Mouse (Mus musculus) limb, embryonic 10.5 days (tissue): ENCODE results near the gene Pnkd. TPM values are rescaled to one million over a fixed set of nuclear protein-coding genes. Genes with fewer than 3 reads are reported as not detected.
A peak's percentile ranks its signal among the peaks of the same experiment; 100 is the strongest.

Experiments used
- DNase-seq: peaks from one replicate; pipeline ENCODE4 v3.0.0-alpha.2; 2017; ENCODE audit warnings: low spot score
- H3K27ac ChIP-seq: fragments of 300-500 bp; sonication (generic); 2 replicates; pipeline ENCODE4 v1.5.1; 2016; ENCODE audit warnings: mild to moderate bottlenecking
- H3K27me3 ChIP-seq: fragments of 300-500 bp; sonication (generic); 2 replicates; pipeline ENCODE4 v1.6.1; 2016; ENCODE audit warnings: low read depth, mild to moderate bottlenecking; ENCODE audit not compliant: poor library complexity, severe bottlenecking
- H3K36me3 ChIP-seq: fragments of 300-500 bp; sonication (generic); 2 replicates; pipeline ENCODE4 v1.6.1; 2016; ENCODE audit warnings: mild to moderate bottlenecking, moderate library complexity
- H3K4me1 ChIP-seq: fragments of 300-500 bp; sonication (generic); 2 replicates; pipeline ENCODE4 v1.6.1; 2016
- H3K4me3 ChIP-seq: fragments of 300-500 bp; sonication (generic); 2 replicates; pipeline ENCODE4 v1.5.1; 2016; ENCODE audit warnings: mild to moderate bottlenecking, moderate library complexity
- H3K9me3 ChIP-seq: fragments of 300-500 bp; sonication (generic); replicated peaks from 2 replicates; pipeline ENCODE4 v1.6.1; 2016; ENCODE audit warnings: mild to moderate bottlenecking
- WGBS: fragments of 180-500 bp; shearing (Covaris S2); methylation state at CpG from one replicate; pipeline ENCODE4 v1.1.7; 2016; 5-methylcytosine and 5-hydroxymethylcytosine counted together
- polyA plus RNA-seq: library from polyadenylated mRNA; unstranded; fragments of >200 nt; fragmentation: Nextera tagmentation; extraction: Ambion mirVana; gene quantifications from 2 replicates; pipeline ENCODE4 v1.2.1, GENCODE M21; 2016

Gene Pnkd
- polyA plus RNA-seq, 1 experiment from 2014 or later, result 113 TPM

DNA sequence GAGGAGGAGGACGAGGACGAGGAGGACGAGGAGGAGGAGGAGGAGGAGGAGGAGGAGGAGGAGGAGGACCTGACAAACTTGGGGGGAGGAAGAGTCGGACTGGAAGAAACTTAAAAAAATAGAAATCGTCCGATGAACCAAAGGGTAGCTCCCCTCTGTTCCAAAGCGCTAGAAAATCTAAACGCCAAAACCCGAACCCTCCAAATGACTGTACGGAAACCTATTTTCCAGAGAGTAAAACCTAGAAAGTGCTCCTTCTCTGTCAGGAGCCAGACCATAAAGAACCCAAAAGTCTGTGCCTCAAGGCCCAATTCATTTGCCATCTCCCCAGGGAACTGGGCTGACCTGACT, 101.6 kb downstream of the Pnkd start:
- peak overlapping the region; percentile 59 for H3K4me3 ChIP-seq
- peak overlapping the region; percentile 94 for H3K27ac ChIP-seq
- H3K9me3 ChIP-seq, result no peaks in the 10 kb centered on the region
- H3K4me1 ChIP-seq, result peaks cover 34% of the 10 kb centered on the region
- H3K36me3 ChIP-seq, result no peaks in the 10 kb centered on the region
- H3K27me3 ChIP-seq, result no peaks in the 10 kb centered on the region
- peak; percentile 38 for DNase-seq
- WGBS, result 68% methylated on average over 7 of the region's 10 CpGs

DNA sequence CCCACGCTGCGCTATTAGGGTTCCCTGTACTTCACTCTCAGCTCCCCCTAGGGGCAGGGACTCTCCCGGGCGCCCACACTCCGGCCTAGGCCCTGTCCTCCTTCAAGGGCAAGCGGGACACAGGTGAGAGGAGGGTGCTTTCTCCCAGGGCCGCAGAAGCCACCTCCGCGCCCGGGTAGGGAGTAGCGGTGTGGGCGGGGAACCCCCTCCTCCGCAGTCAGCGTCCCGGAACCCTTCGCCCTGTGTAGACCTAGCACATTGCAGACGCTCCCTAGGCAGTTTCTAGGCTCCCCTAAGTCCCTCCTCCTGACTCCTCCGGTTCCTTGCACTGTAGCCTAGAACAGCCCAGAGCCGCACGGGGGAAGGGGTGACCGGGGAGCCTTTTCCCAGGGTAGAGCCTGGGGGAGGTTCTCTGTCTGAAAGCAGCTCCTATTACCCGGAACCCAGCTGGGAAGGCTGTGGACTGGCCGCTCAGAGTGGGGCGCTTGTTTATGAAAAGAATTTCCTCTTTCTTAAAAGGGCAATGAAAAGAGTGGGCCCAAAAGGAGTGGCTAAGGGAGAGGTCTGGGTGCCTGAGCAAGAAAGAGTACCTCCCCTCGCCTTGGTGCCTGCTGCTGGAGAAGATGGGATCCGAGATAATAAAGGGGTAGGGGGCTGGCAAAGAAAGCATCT, 102.1 kb downstream of the Pnkd start:
- peak overlapping the region; percentile 94 for H3K27ac ChIP-seq
- under 1% methylated on average over 26 of the region's 26 CpGs for WGBS

DNA sequence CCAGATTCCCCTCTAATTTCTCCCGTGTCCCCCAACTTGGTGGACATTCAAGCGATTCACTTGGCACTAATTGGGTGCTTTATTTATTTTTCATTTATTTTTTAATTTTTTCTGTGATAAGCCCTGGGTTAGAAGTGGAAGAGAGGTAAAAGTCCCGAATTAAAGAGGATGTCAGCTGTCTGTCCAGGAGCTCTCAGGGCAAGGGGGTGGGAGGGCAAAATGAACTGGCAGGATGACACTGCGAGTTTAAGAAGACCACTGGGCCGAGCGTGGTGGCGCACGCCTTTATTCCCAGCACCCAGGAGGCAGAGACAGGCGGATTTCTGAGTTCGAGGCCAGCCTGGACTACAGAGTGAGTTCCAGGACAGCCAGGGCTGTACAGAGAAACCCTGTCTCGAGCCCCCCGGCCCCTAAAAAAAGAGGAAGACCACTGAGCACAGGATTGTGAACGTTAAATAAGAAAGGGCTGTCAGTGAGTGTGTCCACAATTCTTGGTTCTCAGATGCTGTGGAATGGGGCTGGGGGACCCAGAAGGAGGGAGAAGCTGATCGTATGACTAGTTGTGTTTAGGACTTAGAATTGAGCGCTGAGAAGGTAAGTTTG, 102.8 kb downstream of the Pnkd start:
- WGBS, result 64% methylated on average over 15 of the region's 15 CpGs
- no peaks in the 10 kb centered on the region for H3K36me3 ChIP-seq
- peak overlapping the region; percentile 59 for H3K4me3 ChIP-seq
- DNase-seq, result peak; percentile 35
- no peaks in the 10 kb centered on the region for H3K27me3 ChIP-seq
- peaks cover 42% of the 10 kb centered on the region for H3K4me1 ChIP-seq
- H3K9me3 ChIP-seq, result no peaks in the 10 kb centered on the region
- peak overlapping the region; percentile 94 for H3K27ac ChIP-seq

More for the DNA sequence above, 102.1 kb downstream of the Pnkd start:
- no peaks in the 10 kb centered on the region for H3K9me3 ChIP-seq
- H3K36me3 ChIP-seq, result no peaks in the 10 kb centered on the region
- no peaks in the 10 kb centered on the region for H3K27me3 ChIP-seq
- H3K4me3 ChIP-seq, result peak overlapping the region; percentile 59
- peak; percentile 98 for DNase-seq
- H3K4me1 ChIP-seq, result peaks cover 35% of the 10 kb centered on the region

DNA sequence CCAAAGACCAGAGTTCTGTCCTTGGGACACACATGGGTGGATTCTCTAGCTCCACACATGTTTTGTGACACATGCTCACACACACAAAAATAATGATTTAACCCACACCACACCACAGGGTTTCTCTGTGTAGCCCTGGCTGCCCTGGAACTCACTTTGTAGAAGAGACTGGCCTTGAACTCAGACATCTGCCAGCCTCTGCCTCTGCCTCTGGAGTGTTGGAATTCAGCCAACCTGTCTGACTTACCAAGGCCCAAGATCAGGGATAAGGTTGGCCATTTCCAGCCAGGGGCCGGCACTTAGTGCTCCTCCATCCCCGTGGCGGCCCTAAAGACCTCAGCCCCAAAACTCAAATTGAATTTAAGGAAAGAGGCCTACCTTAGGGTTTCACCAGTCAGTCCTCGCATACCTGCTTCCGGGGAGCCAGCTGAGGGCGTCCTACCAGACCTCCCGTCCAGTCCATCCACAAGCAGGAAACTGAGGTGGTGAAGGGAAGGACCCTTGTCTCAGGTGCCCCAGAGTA, 103.7 kb downstream of the Pnkd start:
- Histone ChIP-seq H3K27me3 (no peaks in the 10 kb centered on the region), H3K9me3 (no peaks in the 10 kb centered on the region), H3K4me1 (peaks cover 52% of the 10 kb centered on the region), H3K27ac (peak overlapping the region; percentile 34), H3K36me3 (peaks cover 5% of the 10 kb centered on the region), H3K4me3 (no peak overlapping the region)
- peak; percentile 29 for DNase-seq
- 80% methylated on average over 7 of the region's 7 CpGs for WGBS

DNA sequence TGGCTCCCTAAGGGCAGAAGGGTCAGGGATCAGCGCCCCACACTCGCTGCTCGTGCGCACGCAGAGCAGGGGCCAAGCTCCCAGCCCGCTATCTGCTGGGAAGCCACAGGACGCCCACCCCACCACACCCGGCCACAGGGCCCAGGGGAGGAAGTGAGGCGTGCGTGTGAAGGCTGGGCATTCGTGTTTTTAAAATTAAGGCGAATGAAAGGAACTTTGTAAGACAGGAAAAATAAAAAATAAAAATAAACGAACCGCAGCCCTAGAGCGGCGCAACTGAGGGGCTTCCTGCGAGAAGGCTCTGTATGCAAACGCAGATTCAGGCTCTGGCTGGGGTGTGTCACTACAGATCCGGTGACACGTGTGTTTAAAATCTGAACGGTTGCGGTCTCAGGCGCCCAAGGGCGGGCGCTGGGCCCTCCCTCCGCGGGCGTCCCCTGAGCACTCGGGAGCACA, 105.1 kb downstream of the Pnkd start:
- Histone ChIP-seq H3K27me3 (no peaks in the 10 kb centered on the region), H3K4me3 (peak overlapping the region; percentile 96), H3K4me1 (peaks cover 56% of the 10 kb centered on the region), H3K9me3 (no peaks in the 10 kb centered on the region), H3K27ac (peak overlapping the region; percentile 71), H3K36me3 (peaks cover 19% of the 10 kb centered on the region)
- 3% methylated on average over 29 of the region's 29 CpGs for WGBS
- no peak for DNase-seq

DNA sequence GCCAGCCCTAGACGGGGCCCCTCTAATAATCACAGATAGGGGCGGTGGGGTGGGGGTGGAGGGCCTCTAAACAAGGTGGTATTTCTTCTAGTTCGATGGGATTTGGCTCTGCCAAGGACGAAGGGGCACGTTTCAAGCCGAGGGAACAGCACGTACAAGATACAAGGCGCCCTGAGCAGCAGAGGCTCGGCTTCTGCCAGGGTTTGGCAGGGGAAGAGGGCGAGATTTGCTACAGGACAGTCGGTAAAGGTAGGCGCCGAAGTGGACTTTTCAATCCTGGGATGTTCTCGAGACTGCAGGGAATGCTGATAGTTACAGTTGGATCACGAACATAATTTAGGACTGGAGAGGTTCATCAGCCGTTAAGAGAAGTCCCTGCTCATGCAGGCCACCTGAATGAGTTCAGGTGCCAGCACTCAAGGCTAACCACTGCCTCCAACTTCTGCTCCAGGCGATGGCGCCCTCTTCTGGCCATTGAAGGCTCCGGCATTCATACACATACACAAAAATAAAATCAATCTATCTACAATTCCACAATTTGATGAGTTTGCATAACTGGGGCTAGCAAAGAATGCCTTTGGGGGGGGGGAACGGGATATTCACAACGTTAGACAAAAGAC, 105.7 kb downstream of the Pnkd start:
- Histone ChIP-seq H3K4me1 (peaks cover 56% of the 10 kb centered on the region), H3K36me3 (peaks cover 25% of the 10 kb centered on the region), H3K27ac (peak overlapping the region; percentile 99), H3K9me3 (no peaks in the 10 kb centered on the region), H3K27me3 (no peaks in the 10 kb centered on the region), H3K4me3 (peak overlapping the region; percentile 96)
- peak; percentile 77 for DNase-seq
- WGBS, result 7% methylated on average over 21 of the region's 21 CpGs

DNA sequence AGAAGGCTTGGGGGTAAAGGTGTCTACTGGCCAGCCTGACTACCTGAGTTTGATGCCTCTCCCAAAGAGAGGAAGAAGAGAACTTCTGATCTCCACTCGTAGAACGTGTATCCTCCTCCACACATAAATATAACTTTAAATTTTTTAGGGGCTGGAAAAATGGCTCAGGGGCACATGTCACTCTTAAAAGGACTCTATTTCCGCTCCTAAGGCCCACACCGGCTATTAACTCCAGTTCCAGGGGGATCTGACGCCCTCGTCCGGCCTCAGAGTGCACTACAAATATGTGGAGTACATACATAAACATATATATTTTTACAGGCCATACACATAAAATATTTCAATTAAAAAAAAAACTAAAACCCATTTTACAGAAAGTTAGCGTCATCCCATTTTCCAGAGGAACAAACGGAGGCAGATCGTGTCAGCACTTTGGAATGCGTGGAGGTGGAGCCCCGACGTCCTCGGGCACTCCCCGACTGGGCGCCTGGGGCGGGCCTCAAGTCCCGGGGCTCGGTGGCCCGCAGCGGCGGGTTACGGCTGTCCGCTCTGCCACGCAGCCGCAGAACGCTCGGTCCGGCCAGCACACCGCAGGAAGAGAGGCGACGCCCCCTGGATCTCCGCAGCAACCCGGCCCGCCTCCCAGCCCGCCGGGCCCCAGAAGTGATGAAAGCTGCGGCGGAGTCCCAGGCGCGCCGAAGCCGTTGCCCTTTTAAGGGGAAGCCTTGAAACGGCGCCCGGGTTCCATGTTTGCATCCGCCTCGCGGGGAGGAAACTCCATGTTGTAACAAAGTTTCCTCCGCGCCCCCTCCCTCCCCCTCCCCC, 106.4 kb downstream of the Pnkd start, which contains the start of gene Ctdsp1:
Gene Ctdsp1 (plus strand): TSS at position 586 of the 825 bp plus-strand sequence.
- peak within 1 kb of the TSS; percentile 96 for H3K4me3 ChIP-seq
- H3K9me3 ChIP-seq, result no peaks in the 10 kb centered on the region
- peak within 1 kb of the TSS; percentile 99 for H3K27ac ChIP-seq
- no peaks in the 10 kb centered on the region for H3K27me3 ChIP-seq
- peak; percentile 99 for DNase-seq
- H3K4me1 ChIP-seq, result peaks cover 56% of the 10 kb centered on the region
- WGBS, result 3% methylated on average over 48 of the region's 51 CpGs
- H3K36me3 ChIP-seq, result peaks cover 30% of the 10 kb centered on the region

DNA sequence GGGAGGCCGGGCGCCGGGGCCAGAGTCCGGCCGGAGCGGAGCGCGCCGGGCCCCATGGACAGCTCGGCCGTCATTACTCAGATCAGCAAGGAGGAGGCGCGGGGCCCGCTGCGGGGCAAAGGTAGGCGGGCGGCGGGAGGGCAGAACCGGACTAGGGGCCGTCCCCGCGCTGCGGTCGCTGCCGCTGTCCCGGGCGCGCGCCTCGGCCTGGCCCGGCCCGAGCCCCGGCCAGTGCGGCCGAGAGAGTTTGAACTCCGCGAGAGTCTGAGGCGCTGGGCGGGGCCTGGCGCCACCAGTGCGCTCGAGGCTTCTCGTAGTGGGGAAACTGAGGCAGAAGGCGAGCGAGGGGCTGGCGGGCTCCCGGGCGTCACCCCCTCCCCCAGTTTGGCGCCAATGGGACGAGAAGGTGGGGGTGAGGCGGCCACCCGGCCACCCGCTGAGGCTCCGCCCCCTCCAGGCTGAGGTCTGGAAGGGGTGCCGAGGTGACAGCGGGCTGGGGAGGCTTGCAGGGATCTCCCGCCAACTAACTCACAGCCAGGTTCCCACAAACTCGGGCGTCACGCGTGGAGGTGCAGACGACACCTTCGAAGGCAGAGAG, 107.2 kb downstream of the Pnkd start:
- peak overlapping the region; percentile 99 for H3K27ac ChIP-seq
- peak overlapping the region; percentile 96 for H3K4me3 ChIP-seq
- no peaks in the 10 kb centered on the region for H3K27me3 ChIP-seq
- under 1% methylated on average over 54 of the region's 63 CpGs for WGBS
- no peaks in the 10 kb centered on the region for H3K9me3 ChIP-seq
- H3K4me1 ChIP-seq, result peaks cover 57% of the 10 kb centered on the region
- peaks cover 30% of the 10 kb centered on the region for H3K36me3 ChIP-seq
- peak; percentile 77 for DNase-seq

DNA sequence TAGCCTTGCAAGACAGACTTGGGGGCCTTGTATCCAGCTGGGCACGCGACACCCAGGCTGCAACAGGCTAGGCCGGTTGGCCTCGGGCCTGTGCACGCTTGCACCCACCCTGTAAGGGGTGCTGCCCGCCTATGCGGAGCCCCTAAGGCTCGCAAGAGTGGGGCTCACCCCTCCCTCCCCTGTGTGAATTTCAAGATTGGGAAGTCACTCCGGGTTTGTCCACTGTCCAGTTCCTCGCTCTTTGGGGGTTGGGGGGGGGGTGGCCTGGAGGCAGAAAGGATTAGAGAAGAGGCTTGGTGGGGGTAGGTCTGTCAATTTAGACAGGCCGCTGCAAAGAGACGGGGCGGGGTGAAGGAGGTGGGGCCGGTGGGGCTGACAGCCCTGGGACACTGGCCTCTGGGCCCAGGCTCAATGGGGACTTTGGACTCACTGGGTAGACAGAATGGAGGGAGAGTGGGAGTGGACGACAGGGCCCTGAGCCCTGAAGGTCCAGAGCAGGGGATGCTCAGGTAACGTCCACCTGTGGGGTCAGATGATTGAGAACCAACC, 107.8 kb downstream of the Pnkd start:
- WGBS, result 4% methylated on average over 16 of the region's 16 CpGs
- peak overlapping the region; percentile 99 for H3K27ac ChIP-seq
- H3K36me3 ChIP-seq, result peaks cover 30% of the 10 kb centered on the region
- H3K27me3 ChIP-seq, result no peaks in the 10 kb centered on the region
- H3K4me3 ChIP-seq, result peak overlapping the region; percentile 96
- peaks cover 56% of the 10 kb centered on the region for H3K4me1 ChIP-seq
- DNase-seq, result no peak
- no peaks in the 10 kb centered on the region for H3K9me3 ChIP-seq

DNA sequence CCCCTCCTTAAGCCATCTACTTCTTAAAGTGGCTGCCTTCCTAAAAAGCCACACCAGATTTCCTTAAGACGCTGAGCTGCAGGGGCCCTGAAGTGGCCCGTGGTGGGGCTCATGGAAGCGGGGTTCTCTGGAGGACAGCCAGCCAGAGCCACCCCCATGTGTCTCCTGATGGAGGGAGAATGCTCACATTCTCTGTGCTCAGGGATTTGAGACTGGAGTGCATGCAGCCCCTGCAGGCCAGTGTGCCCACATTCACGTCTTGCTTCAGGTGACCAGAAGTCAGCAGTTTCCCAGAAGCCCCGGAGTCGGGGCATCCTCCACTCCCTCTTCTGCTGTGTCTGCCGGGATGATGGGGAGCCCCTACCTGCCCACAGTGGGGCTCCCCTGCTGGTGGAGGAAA, 108.3 kb downstream of the Pnkd start:
- peak overlapping the region; percentile 96 for H3K4me3 ChIP-seq
- DNase-seq, result peak; percentile 33
- H3K4me1 ChIP-seq, result peaks cover 58% of the 10 kb centered on the region
- peak overlapping the region; percentile 99 for H3K27ac ChIP-seq
- no peaks in the 10 kb centered on the region for H3K9me3 ChIP-seq
- peaks cover 30% of the 10 kb centered on the region for H3K36me3 ChIP-seq
- H3K27me3 ChIP-seq, result no peaks in the 10 kb centered on the region
- 62% methylated on average over 7 of the region's 7 CpGs for WGBS

DNA sequence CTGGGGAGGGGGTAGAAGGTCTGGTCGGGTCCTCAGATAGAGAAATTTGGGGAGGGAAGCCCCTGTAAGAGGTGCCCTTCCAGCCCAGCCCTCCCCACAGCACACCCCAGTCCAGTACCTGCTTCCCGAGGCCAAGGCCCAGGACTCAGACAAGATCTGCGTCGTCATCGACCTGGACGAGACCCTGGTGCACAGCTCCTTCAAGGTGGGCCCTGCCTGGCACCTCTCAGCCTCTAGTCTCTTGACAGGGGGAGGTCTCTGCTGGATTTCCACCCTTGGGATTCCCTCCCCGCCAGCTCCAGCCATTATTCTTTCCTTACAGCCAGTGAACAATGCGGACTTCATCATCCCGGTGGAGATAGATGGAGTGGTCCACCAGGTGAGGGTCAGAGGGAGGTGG, 109.0 kb downstream of the Pnkd start:
- WGBS, result 92% methylated on average over 9 of the region's 9 CpGs
- H3K27me3 ChIP-seq, result no peaks in the 10 kb centered on the region
- H3K4me1 ChIP-seq, result peaks cover 59% of the 10 kb centered on the region
- no peak for DNase-seq
- peak overlapping the region; percentile 96; the same call in 1 of the 2 replicates for H3K4me3 ChIP-seq
- 0 out of 2 replicates have a peak overlapping the region, but pooled peaks have one; percentile 37 for H3K27ac ChIP-seq
- peaks cover 30% of the 10 kb centered on the region for H3K36me3 ChIP-seq
- H3K9me3 ChIP-seq, result no peaks in the 10 kb centered on the region

DNA sequence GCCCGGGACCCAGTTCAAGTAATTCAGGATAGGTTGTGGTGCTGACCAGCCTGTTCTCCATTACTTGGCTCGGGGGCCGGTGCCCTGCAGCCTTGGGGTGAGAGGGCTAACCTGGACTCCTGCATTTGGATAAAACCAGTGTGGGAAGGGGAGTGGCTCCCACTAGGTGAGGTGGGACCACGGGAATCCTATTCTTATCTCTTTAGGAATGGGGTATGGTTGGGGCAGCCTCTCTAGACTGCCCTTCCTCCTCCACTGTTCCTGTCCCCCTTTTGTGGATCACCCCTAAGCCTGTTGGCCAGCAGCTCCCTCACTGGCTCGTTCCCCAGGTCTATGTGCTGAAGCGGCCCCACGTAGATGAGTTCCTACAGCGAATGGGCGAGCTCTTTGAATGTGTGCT, 109.6 kb downstream of the Pnkd start:
- 92% methylated on average over 9 of the region's 9 CpGs for WGBS
- Histone ChIP-seq H3K9me3 (no peaks in the 10 kb centered on the region), H3K36me3 (peaks cover 30% of the 10 kb centered on the region), H3K27me3 (no peaks in the 10 kb centered on the region), H3K27ac (peak overlapping the region; percentile 37; the same call in 1 of the 2 replicates), H3K4me3 (no peak overlapping the region), H3K4me1 (peaks cover 57% of the 10 kb centered on the region)
- no peak for DNase-seq
